Mouse (Mus musculus): ENCODE results near the gene Ccdc96. TPM values are rescaled to one million over a fixed set of nuclear protein-coding genes. Genes with fewer than 3 reads are reported as not detected.

Gene Ccdc96
- polyA plus RNA-seq, 1 experiment: 1.0 TPM

DNA sequence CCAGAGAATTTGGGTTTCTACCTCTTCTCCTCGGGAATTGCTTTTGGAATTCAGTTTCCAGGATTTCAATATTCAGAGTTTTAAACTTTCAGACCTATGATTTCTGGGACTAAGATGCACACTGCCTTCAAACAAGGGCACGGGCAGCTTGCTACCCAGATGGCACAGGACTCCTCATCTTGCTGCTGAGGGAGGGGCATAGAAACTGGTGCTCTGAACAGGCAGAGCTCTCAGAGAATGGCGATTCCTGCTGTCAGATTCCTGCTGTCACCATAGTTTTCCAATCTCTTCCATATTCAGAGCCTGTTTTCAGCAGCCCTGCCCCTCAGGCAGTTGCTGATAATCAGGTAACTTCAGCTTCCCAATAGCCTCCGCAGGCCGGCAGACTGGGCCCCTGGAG, 31.2 kb downstream of the Ccdc96 start:
- Histone ChIP-seq H3K4me3 (replicated peaks; ENCODE audit: insufficient read depth, low read depth, low read length) (no peak overlapping the region), H3K27ac (ENCODE audit: insufficient read depth, low read length) (no peak overlapping the region), H3K4me1 (ENCODE audit: control insufficient read depth, insufficient read depth, low read length) (peaks cover 18% of the 10 kb centered on the region), H3K27me3 (ENCODE audit: control insufficient read depth, insufficient read depth, low read length) (no peaks in the 10 kb centered on the region)
- 68% methylated on average over 5 of the region's 5 CpGs for WGBS
- no peak for TF ChIP-seq POLR2A (IDR thresholded peaks at IDR 0.05; ENCODE audit: borderline replicate concordance, insufficient read depth, low read length)
- no peak for TF ChIP-seq CTCF (IDR thresholded peaks at IDR 0.05; ENCODE audit: borderline replicate concordance, insufficient read depth, low read depth, low read length)
- peak in 1 of 2 experiments; percentile 12 for DNase-seq

DNA sequence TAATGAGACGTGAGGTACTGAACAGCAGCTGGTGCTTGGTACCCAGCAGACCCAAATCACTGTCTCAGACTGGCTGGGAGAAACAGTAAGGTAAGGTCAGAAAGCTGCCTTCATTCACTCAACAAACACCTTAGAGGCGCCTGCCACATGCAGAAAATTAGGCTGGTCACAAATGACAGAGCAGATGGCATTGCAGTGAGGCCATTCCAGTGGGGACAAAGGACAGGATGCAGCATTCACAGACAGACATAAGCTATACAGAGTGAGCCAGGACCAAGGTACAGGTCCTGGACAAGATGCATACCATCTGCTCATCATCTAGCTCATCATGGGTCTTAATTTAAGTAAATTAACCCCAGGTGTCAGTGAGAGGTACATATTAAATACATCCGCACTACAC, 33.2 kb downstream of the Ccdc96 start:
- Histone ChIP-seq H3K4me3 (replicated peaks; ENCODE audit: insufficient read depth, low read depth, low read length) (no peak overlapping the region), H3K27me3 (ENCODE audit: control insufficient read depth, insufficient read depth, low read length) (no peaks in the 10 kb centered on the region), H3K27ac (ENCODE audit: insufficient read depth, low read length) (no peak overlapping the region; the same call in 1 of the 2 replicates), H3K4me1 (ENCODE audit: control insufficient read depth, insufficient read depth, low read length) (peaks cover 18% of the 10 kb centered on the region)
- DNase-seq: peak; percentile 40 to 68
- no peak for TF ChIP-seq CTCF (IDR thresholded peaks at IDR 0.05; ENCODE audit: borderline replicate concordance, insufficient read depth, low read depth, low read length)
- TF ChIP-seq POLR2A (IDR thresholded peaks at IDR 0.05; ENCODE audit: borderline replicate concordance, insufficient read depth, low read length): no peak
- 41% methylated on average over 3 of the region's 3 CpGs for WGBS

DNA sequence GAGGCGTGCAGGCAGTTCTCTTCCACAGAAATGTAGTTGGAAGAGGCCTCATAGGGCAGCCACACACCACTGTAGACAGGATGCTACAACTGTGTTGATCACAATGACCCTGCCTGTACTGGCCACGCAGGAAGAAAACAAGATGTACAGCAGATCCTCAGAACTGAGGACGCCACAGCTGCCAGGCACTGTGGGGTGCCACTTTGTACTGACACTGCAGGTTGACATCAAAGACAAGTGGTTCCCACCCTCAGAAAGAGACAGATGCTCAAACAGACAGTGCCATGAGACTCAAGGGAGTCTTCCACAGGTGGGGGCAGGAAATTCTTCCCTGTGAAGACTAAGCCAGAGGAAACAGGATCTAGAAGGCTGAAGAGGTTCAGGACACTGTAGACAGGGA, 35.4 kb downstream of the Ccdc96 start:
- WGBS: 66% methylated on average over 3 of the region's 3 CpGs
- TF ChIP-seq CTCF (IDR thresholded peaks at IDR 0.05; ENCODE audit: borderline replicate concordance, insufficient read depth, low read depth, low read length) (no peak), POLR2A (IDR thresholded peaks at IDR 0.05; ENCODE audit: borderline replicate concordance, insufficient read depth, low read length) (no peak)
- no peak overlapping the region for H3K4me3 ChIP-seq (replicated peaks; ENCODE audit: insufficient read depth, low read depth, low read length)
- DNase-seq: no peak
- peaks cover 18% of the 10 kb centered on the region for H3K4me1 ChIP-seq (ENCODE audit: control insufficient read depth, insufficient read depth, low read length)
- no peak overlapping the region for H3K27ac ChIP-seq (ENCODE audit: insufficient read depth, low read length)
- no peaks in the 10 kb centered on the region for H3K27me3 ChIP-seq (ENCODE audit: control insufficient read depth, insufficient read depth, low read length)

DNA sequence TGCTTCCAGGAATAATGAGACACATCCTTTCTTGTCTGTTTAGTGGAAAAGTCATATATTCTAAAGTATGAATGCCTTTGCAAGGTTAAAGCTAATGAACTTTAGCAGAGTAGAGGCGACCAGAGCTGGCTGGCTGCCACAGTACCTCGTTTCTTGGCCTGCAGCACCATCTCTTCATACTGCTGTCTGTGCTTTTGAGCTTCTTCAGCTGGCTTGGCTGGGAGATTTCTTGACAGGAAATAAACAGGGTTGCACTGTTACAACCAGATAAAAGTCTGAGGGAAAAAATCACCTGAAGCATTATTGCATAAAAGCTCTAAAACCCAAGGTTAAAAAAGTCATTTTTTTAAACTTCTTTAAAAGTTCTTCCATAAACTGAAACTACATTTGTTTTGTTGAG, 38.4 kb downstream of the Ccdc96 start:
- Histone ChIP-seq H3K4me3 (replicated peaks; ENCODE audit: insufficient read depth, low read depth, low read length) (no peak overlapping the region), H3K4me1 (ENCODE audit: control insufficient read depth, insufficient read depth, low read length) (peaks cover 15% of the 10 kb centered on the region), H3K27me3 (ENCODE audit: control insufficient read depth, insufficient read depth, low read length) (no peaks in the 10 kb centered on the region), H3K27ac (ENCODE audit: insufficient read depth, low read length) (no peak overlapping the region)
- WGBS: 15% methylated on average over 2 of the region's 2 CpGs
- TF ChIP-seq CTCF (IDR thresholded peaks at IDR 0.05; ENCODE audit: borderline replicate concordance, insufficient read depth, low read depth, low read length) (no peak), POLR2A (IDR thresholded peaks at IDR 0.05; ENCODE audit: borderline replicate concordance, insufficient read depth, low read length) (no peak)
- no peak for DNase-seq

DNA sequence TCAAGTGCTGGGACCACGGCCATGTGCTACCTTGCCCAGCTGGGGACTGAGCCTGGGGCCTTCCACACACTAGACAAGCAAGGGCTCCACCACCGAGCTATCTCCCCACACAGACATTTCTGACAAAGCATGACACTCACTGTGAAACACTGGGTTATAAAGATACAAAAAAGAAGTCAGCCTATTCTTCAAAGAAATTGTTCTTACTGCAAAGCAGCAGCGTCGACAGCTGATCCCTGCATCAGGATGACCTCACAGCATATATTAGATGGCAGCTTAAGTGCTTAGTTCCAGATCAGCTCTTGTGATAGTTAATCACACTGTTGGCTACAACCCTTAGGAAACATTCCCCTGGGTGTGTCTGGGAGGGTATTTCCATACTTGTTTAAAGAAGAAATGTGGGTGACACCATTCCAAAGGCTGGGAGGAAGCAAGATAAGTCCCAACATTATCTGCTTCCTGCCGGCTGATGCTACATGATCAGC, 38.9 kb downstream of the Ccdc96 start:
- Histone ChIP-seq H3K27ac (ENCODE audit: insufficient read depth, low read length) (no peak overlapping the region), H3K4me3 (replicated peaks; ENCODE audit: insufficient read depth, low read depth, low read length) (no peak overlapping the region), H3K4me1 (ENCODE audit: control insufficient read depth, insufficient read depth, low read length) (peaks cover 14% of the 10 kb centered on the region), H3K27me3 (ENCODE audit: control insufficient read depth, insufficient read depth, low read length) (no peaks in the 10 kb centered on the region)
- WGBS: 85% methylated on average over 5 of the region's 5 CpGs
- no peak for DNase-seq
- TF ChIP-seq CTCF (IDR thresholded peaks at IDR 0.05; ENCODE audit: borderline replicate concordance, insufficient read depth, low read depth, low read length) (no peak), POLR2A (IDR thresholded peaks at IDR 0.05; ENCODE audit: borderline replicate concordance, insufficient read depth, low read length) (no peak)

DNA sequence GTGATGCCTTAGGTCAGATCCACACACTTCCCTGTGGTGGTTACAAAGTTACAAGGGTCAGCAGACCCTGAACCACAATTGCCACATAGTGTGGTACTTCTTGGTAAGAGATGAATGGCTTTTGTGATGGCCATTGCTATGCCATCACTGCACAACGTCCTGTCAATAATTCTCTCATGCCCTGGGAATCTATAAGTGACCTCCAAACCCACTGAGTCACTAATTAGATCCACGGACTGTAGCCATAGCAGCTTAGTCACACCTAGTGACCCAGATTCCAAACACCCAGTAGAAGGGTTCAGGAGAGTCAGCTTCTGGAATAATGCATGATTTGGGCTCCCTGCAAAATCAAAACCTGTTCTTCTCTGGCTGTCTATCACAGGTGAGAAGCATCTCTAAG, 40.8 kb downstream of the Ccdc96 start:
- H3K27ac ChIP-seq (ENCODE audit: insufficient read depth, low read length): no peak overlapping the region
- no peak for DNase-seq
- 48% methylated on average over 2 of the region's 2 CpGs for WGBS

DNA sequence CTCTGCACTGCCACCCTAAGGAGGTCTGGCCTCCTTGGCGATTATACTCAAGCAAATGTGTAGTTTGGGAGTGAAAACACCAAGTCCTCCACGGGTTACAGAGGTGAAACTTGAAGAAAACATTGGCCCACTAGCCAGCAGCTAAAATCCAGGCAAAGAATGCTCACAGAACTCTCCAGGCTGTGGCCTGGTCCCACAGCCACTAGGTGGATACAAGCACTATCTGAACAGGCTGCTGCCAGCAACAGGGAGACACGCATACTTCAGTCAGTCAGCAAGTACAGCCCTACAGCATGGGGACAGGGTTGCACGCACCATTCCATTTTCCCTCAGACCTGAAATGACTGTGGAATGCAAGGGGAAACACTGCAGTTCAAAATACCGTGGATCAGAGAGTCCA, 41.9 kb downstream of the Ccdc96 start:
- DNase-seq: no peak
- 74% methylated on average over 5 of the region's 5 CpGs for WGBS
- H3K4me1 ChIP-seq (ENCODE audit: control insufficient read depth, insufficient read depth, low read length): peaks cover 15% of the 10 kb centered on the region
- no peak overlapping the region for H3K4me3 ChIP-seq (replicated peaks; ENCODE audit: insufficient read depth, low read depth, low read length)
- no peaks in the 10 kb centered on the region for H3K27me3 ChIP-seq (ENCODE audit: control insufficient read depth, insufficient read depth, low read length)
- H3K27ac ChIP-seq (ENCODE audit: insufficient read depth, low read length): no peak overlapping the region
- TF ChIP-seq CTCF (IDR thresholded peaks at IDR 0.05; ENCODE audit: borderline replicate concordance, insufficient read depth, low read depth, low read length) (no peak; the same call in 1 of the 2 replicates), POLR2A (IDR thresholded peaks at IDR 0.05; ENCODE audit: borderline replicate concordance, insufficient read depth, low read length) (no peak)

More for the DNA sequence above, 40.8 kb downstream of the Ccdc96 start:
- peaks cover 15% of the 10 kb centered on the region for H3K4me1 ChIP-seq (ENCODE audit: control insufficient read depth, insufficient read depth, low read length)
- no peak overlapping the region for H3K4me3 ChIP-seq (replicated peaks; ENCODE audit: insufficient read depth, low read depth, low read length)
- no peak for TF ChIP-seq CTCF (IDR thresholded peaks at IDR 0.05; ENCODE audit: borderline replicate concordance, insufficient read depth, low read depth, low read length)
- no peak for TF ChIP-seq POLR2A (IDR thresholded peaks at IDR 0.05; ENCODE audit: borderline replicate concordance, insufficient read depth, low read length)
- H3K27me3 ChIP-seq (ENCODE audit: control insufficient read depth, insufficient read depth, low read length): no peaks in the 10 kb centered on the region

DNA sequence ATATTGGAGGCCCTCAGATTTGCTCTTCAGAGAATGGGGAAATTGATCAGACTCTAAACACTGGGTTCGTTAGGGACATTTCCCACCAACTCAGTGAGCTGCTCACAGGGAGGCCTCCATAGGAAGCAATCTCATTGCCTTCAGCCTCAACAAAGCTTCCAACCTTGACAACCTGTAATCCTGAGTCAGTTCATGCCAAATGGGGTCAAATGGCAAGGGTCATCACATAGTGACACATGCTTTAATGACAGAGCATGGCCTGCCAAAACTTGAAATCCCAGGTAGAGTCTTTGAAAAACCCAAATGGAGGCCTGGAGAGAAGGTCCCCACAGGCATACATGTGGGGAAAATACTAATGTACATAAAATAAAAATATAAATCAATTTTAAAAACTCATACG, 42.5 kb downstream of the Ccdc96 start:
- Histone ChIP-seq H3K27ac (ENCODE audit: insufficient read depth, low read length) (no peak overlapping the region), H3K4me3 (replicated peaks; ENCODE audit: insufficient read depth, low read depth, low read length) (no peak overlapping the region), H3K4me1 (ENCODE audit: control insufficient read depth, insufficient read depth, low read length) (peaks cover 15% of the 10 kb centered on the region), H3K27me3 (ENCODE audit: control insufficient read depth, insufficient read depth, low read length) (no peaks in the 10 kb centered on the region)
- TF ChIP-seq POLR2A (IDR thresholded peaks at IDR 0.05; ENCODE audit: borderline replicate concordance, insufficient read depth, low read length) (no peak), CTCF (IDR thresholded peaks at IDR 0.05; ENCODE audit: borderline replicate concordance, insufficient read depth, low read depth, low read length) (no peak)
- 91% methylated on average over 2 of the region's 2 CpGs for WGBS
- DNase-seq: no peak
